Mouse (Mus musculus): ENCODE measurements at regions not wholly inside any gene's neighbourhood (a gene's known extent, or its start where the extent isn't known, plus 50 kb on each side); places are given as distances from the start of the nearest gene placed in this dataset.

- in situ Hi-C loops (cut with MboI, MseI), result no loop called here
These were observed 54.7 kb upstream of the Pappa2 start for GRCm38 (mm10) chr1:159034952-159035351.

GRCm38 (mm10) chr1:159036371-159036770 lies 56.1 kb upstream of the Pappa2 start:
- in situ Hi-C loops (cut with MboI, MseI), result no loop called here

- in situ Hi-C loops (cut with MboI, MseI), result no loop called here
These were observed 65.6 kb upstream of the Pappa2 start for GRCm38 (mm10) chr1:159045870-159046385.

- in situ Hi-C loops (cut with MboI, MseI), result no loop called here
These were observed 84.7 kb upstream of the Pappa2 start for GRCm38 (mm10) chr1:159065024-159065423.

GRCm38 (mm10) chr1:159099205-159099604 lies 118.9 kb upstream of the Pappa2 start:
- in situ Hi-C loops (cut with MboI, MseI), result no loop called here

- in situ Hi-C loops (cut with MboI, MseI), result no loop called here
These were observed 109.9 kb upstream of the Cop1 start for GRCm38 (mm10) chr1:159122201-159122600.

GRCm38 (mm10) chr1:159124874-159125273 lies 107.2 kb upstream of the Cop1 start:
- in situ Hi-C loops (cut with MboI, MseI), result no loop called here

- in situ Hi-C loops (cut with MboI, MseI), result loop anchor here in 1 of 2 experiments (5.0 to 10.0 kb wide), 2 partner anchors 463 to 1580 kb away; no protein-coding TSS in a partner anchor
These were observed 96.8 kb upstream of the Cop1 start for GRCm38 (mm10) chr1:159135301-159135700.

GRCm38 (mm10) chr1:159147788-159148497 lies 84.2 kb upstream of the Cop1 start:
- in situ Hi-C loops (cut with MboI, MseI), result no loop called here

- in situ Hi-C loops (cut with MboI, MseI), result no loop called here
These were observed 83.5 kb upstream of the Cop1 start for GRCm38 (mm10) chr1:159148498-159149187.

GRCm38 (mm10) chr1:159149207-159149606 lies 82.9 kb upstream of the Cop1 start:
- in situ Hi-C loops (cut with MboI, MseI), result no loop called here

- in situ Hi-C loops (cut with MboI, MseI), result no loop called here
These were observed 82.4 kb upstream of the Cop1 start for GRCm38 (mm10) chr1:159149721-159150120.

GRCm38 (mm10) chr1:159150351-159150750 lies 81.8 kb upstream of the Cop1 start:
- in situ Hi-C loops (cut with MboI, MseI), result no loop called here

- in situ Hi-C loops (cut with MboI, MseI), result no loop called here
These were observed 75.7 kb upstream of the Cop1 start for GRCm38 (mm10) chr1:159156428-159156827.

GRCm38 (mm10) chr1:159160035-159160960 lies 71.8 kb upstream of the Cop1 start:
- in situ Hi-C loops (cut with MboI, MseI), result no loop called here

- in situ Hi-C loops (cut with MboI, MseI), result no loop called here
These were observed 68.8 kb upstream of the Cop1 start for GRCm38 (mm10) chr1:159163113-159163885.

GRCm38 (mm10) chr1:159182031-159182430 lies 50.1 kb upstream of the Cop1 start:
- in situ Hi-C loops (cut with MboI, MseI), result no loop called here
